In genomic region chr3:69118827-69119226, GRCm38 (mm10) we compare ENCODE assay signal across 9 mouse cellular contexts. TPM values are rescaled to one million over a fixed set of nuclear protein-coding genes. Genes with fewer than 3 reads are reported as not detected.
DNase-seq lines count a peak whose midpoint lies in the region; ATAC-seq lines count a peak whose summit lies in the region.
"Had no signal": no experiment of that assay in that cellular context is flagged by ENCODE, and none has a peak within 500 bp of the region (broad histone marks: within the 10 kb centered on the region; RNA-seq: fewer than 3 reads in every experiment).

No protein-coding gene starts in this region.

- H3K4me3 ChIP-seq in forebrain, embryonic 15.5 days, result no peak overlapping the region
- H3K4me3 ChIP-seq in forebrain, embryonic 10.5 days, result no peak overlapping the region
- no peak overlapping the region for H3K4me3 ChIP-seq in neural tube, embryonic 14.5 days (ENCODE audit: low read depth, low read length)
- no peak overlapping the region for H3K4me3 ChIP-seq in neural tube, embryonic 15.5 days (replicated peaks)
- H3K4me3 ChIP-seq in heart, embryonic 13.5 days, result no peak overlapping the region

- no peak overlapping the region for H3K9ac ChIP-seq in forebrain, embryonic 15.5 days (replicated peaks)
- no peak overlapping the region for H3K9ac ChIP-seq in neural tube, embryonic 14.5 days (replicated peaks; ENCODE audit: low read depth, low read length)
- no peak overlapping the region for H3K9ac ChIP-seq in neural tube, embryonic 15.5 days (replicated peaks)
- no peak overlapping the region for H3K9ac ChIP-seq in heart, embryonic 13.5 days

- ATAC-seq in forebrain, embryonic 15.5 days (replicated peaks), result 0 out of 2 replicates have a peak, but pooled peaks have one; percentile 51
- ATAC-seq in neural tube, embryonic 14.5 days (ENCODE audit: low read depth), result peak; percentile 49; the same call in 1 of the 2 replicates
- ATAC-seq in neural tube, embryonic 15.5 days (ENCODE audit: low FRiP score), result no peak
- no peak for ATAC-seq in heart, embryonic 13.5 days (ENCODE audit: extremely low read depth, insufficient number of reproducible peaks, low FRiP score, low TSS enrichment)

- intact Hi-C loops in left cerebral cortex, postnatal 14 days (cut with DNase I), result no loop called here

- WGBS in forebrain, embryonic 15.5 days, result 57% methylated on average over 3 of the region's 3 CpGs
- 78% methylated on average over 3 of the region's 3 CpGs for WGBS in forebrain, embryonic 10.5 days
- WGBS in neural tube, embryonic 14.5 days, result 43% methylated on average over 3 of the region's 3 CpGs
- 39% methylated on average over 3 of the region's 3 CpGs for WGBS in neural tube, embryonic 15.5 days
- WGBS in heart, embryonic 13.5 days, result 49% methylated on average over 3 of the region's 3 CpGs

- H3K27ac ChIP-seq in forebrain, embryonic 15.5 days (replicated peaks), result no peak overlapping the region
- no peak overlapping the region for H3K27ac ChIP-seq in forebrain, embryonic 10.5 days
- H3K27ac ChIP-seq in neural tube, embryonic 14.5 days (ENCODE audit: low read depth, low read length), result no peak overlapping the region; the same call in 1 of the 2 replicates
- H3K27ac ChIP-seq in neural tube, embryonic 15.5 days (replicated peaks), result no peak overlapping the region
- peak overlapping the region; percentile 36; the same call in 1 of the 2 replicates for H3K27ac ChIP-seq in heart, embryonic 13.5 days (replicated peaks)

- H3K4me2 ChIP-seq in forebrain, embryonic 15.5 days (replicated peaks), result no peak overlapping the region
- no peak overlapping the region for H3K4me2 ChIP-seq in neural tube, embryonic 14.5 days (ENCODE audit: low read depth, low read length)
- no peak overlapping the region for H3K4me2 ChIP-seq in neural tube, embryonic 15.5 days
- H3K4me2 ChIP-seq in heart, embryonic 13.5 days, result no peak overlapping the region

- no peaks in the 10 kb centered on the region for H3K9me3 ChIP-seq in forebrain, embryonic 15.5 days
- H3K9me3 ChIP-seq in forebrain, embryonic 10.5 days, result no peaks in the 10 kb centered on the region
- no peaks in the 10 kb centered on the region for H3K9me3 ChIP-seq in neural tube, embryonic 14.5 days (ENCODE audit: control insufficient read depth, low read length)
- no peaks in the 10 kb centered on the region for H3K9me3 ChIP-seq in neural tube, embryonic 15.5 days (replicated peaks)
- H3K9me3 ChIP-seq in heart, embryonic 13.5 days, result no peaks in the 10 kb centered on the region

- H3K4me1 ChIP-seq in forebrain, embryonic 15.5 days, result peaks cover 20% of the 10 kb centered on the region
- peaks cover 5% of the 10 kb centered on the region; the same call in 1 of the 2 replicates for H3K4me1 ChIP-seq in forebrain, embryonic 10.5 days
- H3K4me1 ChIP-seq in neural tube, embryonic 14.5 days (ENCODE audit: control insufficient read depth, insufficient read depth, low read length), result peaks cover 9% of the 10 kb centered on the region
- peaks cover 20% of the 10 kb centered on the region for H3K4me1 ChIP-seq in neural tube, embryonic 15.5 days
- H3K4me1 ChIP-seq in heart, embryonic 13.5 days, result peaks cover 66% of the 10 kb centered on the region

- no peak for DNase-seq in forebrain, embryonic 10.5 days (ENCODE audit: extremely low spot score, low spot score)
- DNase-seq in yolk sac, embryonic 10.5 days (ENCODE audit: low spot score), result peak; percentile 10
- no peak for DNase-seq in thymus, postnatal 25 days
- no peak for DNase-seq in left cerebral cortex, postnatal 14 days (ENCODE audit: low spot score in 2 of 2)
- DNase-seq: lung, postnatal 10 days had no signal

- no peaks in the 10 kb centered on the region for H3K27me3 ChIP-seq in forebrain, embryonic 15.5 days
- no peaks in the 10 kb centered on the region for H3K27me3 ChIP-seq in forebrain, embryonic 10.5 days (ENCODE audit: poor library complexity, severe bottlenecking)
- no peaks in the 10 kb centered on the region for H3K27me3 ChIP-seq in neural tube, embryonic 14.5 days (ENCODE audit: control insufficient read depth, insufficient read depth, low read length)
- no peaks in the 10 kb centered on the region for H3K27me3 ChIP-seq in neural tube, embryonic 15.5 days (replicated peaks)
- H3K27me3 ChIP-seq in heart, embryonic 13.5 days (replicated peaks), result no peaks in the 10 kb centered on the region

- H3K36me3 ChIP-seq in forebrain, embryonic 15.5 days, result no peaks in the 10 kb centered on the region
- no peaks in the 10 kb centered on the region for H3K36me3 ChIP-seq in forebrain, embryonic 10.5 days (replicated peaks)
- H3K36me3 ChIP-seq in neural tube, embryonic 14.5 days (ENCODE audit: control insufficient read depth, insufficient read depth, low read length), result no peaks in the 10 kb centered on the region
- no peaks in the 10 kb centered on the region for H3K36me3 ChIP-seq in neural tube, embryonic 15.5 days
- H3K36me3 ChIP-seq in heart, embryonic 13.5 days, result 0 out of 2 replicates have a peak, but pooled peaks cover 4% of the 10 kb centered on the region

RNA-seq across cellular contexts. Expression of gene Kpna4, which starts 8.1 kb away (rescaled TPM):
- polyA plus RNA-seq in forebrain, embryonic 15.5 days (2015; fragmentation: Nextera tagmentation; extraction: Ambion mirVana), result 41.9 and 42.9 TPM in 2 replicates
- polyA plus RNA-seq in forebrain, embryonic 10.5 days (2016; fragmentation: Nextera tagmentation; extraction: Ambion mirVana), result 37.0 and 39.8 TPM in 2 replicates
- polyA plus RNA-seq in neural tube, embryonic 14.5 days (2014; fragmentation: Nextera tagmentation; extraction: Ambion mirVana), result 38.1 and 40.3 TPM in 2 replicates
- polyA plus RNA-seq in neural tube, embryonic 15.5 days (2015; fragmentation: Nextera tagmentation; extraction: Ambion mirVana), result 31.8 and 32.0 TPM in 2 replicates
- 21.0 and 24.1 TPM in 2 replicates for polyA plus RNA-seq in heart, embryonic 13.5 days (2015; fragmentation: Nextera tagmentation; extraction: Ambion mirVana)
- 10 to 100 TPM; 59.9 to 61.2 TPM for total RNA-seq in left cerebral cortex, postnatal 14 days (2021)

Comparison
In these comparisons a context has a peak if more than half of its experiments do, and no peak if none do; other contexts are left out.
1. ATAC-seq: peak in forebrain, embryonic 15.5 days (single experiment) and neural tube, embryonic 14.5 days (single experiment); none in neural tube, embryonic 15.5 days (single experiment) and heart, embryonic 13.5 days (single experiment).